Mouse (Mus musculus) liver, embryonic 14.5 days (tissue): ENCODE measurements around the gene Ralgapa1.

Experiments used
- CTCF ChIP-seq: IDR thresholded peaks from 2 replicates; pipeline ENCODE4 v1.5.1; 2016; ENCODE audit warnings: antibody characterized with exemption, low read depth, control low read depth
- EP300 ChIP-seq: IDR thresholded peaks from 2 replicates; pipeline ENCODE4 v1.6.1; 2016; ENCODE audit warnings: antibody characterized with exemption, low read depth

DNA sequence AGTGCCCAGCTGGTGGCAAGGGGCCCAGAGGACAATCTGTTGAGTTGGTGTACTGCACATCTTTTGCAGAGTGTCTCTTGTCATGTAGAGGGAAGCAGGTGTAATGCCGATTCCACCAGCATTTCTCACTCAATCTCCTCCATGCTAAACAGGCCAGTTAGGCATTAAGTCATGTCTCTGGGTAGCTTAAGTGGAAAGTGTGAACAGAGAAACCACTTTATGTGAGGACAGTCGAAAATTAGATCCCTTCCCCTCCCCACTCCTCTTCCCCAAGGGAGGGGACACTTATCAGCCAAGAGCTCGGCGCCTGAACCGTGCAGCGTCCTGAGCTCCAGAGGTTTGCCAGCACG is 222.5 kb downstream of the Ralgapa1 start:
- TF ChIP-seq CTCF: no peak
- TF ChIP-seq EP300: no peak
